Comparison of ENCODE assay signal across 10 mouse cellular contexts in genomic region chr4:149841856-149842255, GRCm38 (mm10).
DNase-seq lines count a peak whose midpoint lies in the region; ATAC-seq lines count a peak whose summit lies in the region.
"Had no signal": no experiment of that assay in that cellular context is flagged by ENCODE, and none has a peak within 500 bp of the region (broad histone marks: within the 10 kb centered on the region; RNA-seq: fewer than 3 reads in every experiment).

No protein-coding gene starts in this region.

- no peak for ATAC-seq in heart, embryonic 12.5 days (ENCODE audit: insufficient number of reproducible peaks, low FRiP score)

- H3K27me3 ChIP-seq in heart, embryonic 12.5 days (replicated peaks): no peaks in the 10 kb centered on the region
- H3K27me3 ChIP-seq: hindbrain, embryonic 15.5 days; neural tube, embryonic 13.5 days had no signal

- H3K36me3 ChIP-seq in heart, embryonic 12.5 days: no peaks in the 10 kb centered on the region
- H3K36me3 ChIP-seq: hindbrain, embryonic 15.5 days; neural tube, embryonic 13.5 days had no signal

- H3K4me3 ChIP-seq in heart, embryonic 12.5 days: no peak overlapping the region
- H3K4me3 ChIP-seq: hindbrain, embryonic 15.5 days; neural tube, embryonic 13.5 days had no signal

- H3K4me1 ChIP-seq in heart, embryonic 12.5 days (replicated peaks): peaks cover 10% of the 10 kb centered on the region
- H3K4me1 ChIP-seq: hindbrain, embryonic 15.5 days had no signal

- intact Hi-C loops in heart, postnatal 10 days (cut with DNase I): no loop called here
- intact Hi-C loops in gastrocnemius, postnatal 14 days (cut with DNase I; ENCODE audit: low total_unique reads): no loop called here

- H3K27ac ChIP-seq in heart, embryonic 12.5 days (ENCODE audit: poor library complexity, severe bottlenecking): no peak overlapping the region
- H3K27ac ChIP-seq: hindbrain, embryonic 15.5 days; neural tube, embryonic 13.5 days had no signal

- H3K9me3 ChIP-seq in heart, embryonic 12.5 days (replicated peaks): peaks cover 5% of the 10 kb centered on the region; the same call in 1 of the 2 replicates
- H3K9me3 ChIP-seq: hindbrain, embryonic 15.5 days; neural tube, embryonic 13.5 days had no signal

- WGBS in heart, embryonic 12.5 days: 67% methylated on average over 6 of the region's 6 CpGs

- H3K4me2 ChIP-seq in heart, embryonic 12.5 days: no peak overlapping the region
- H3K4me2 ChIP-seq: hindbrain, embryonic 15.5 days; neural tube, embryonic 13.5 days had no signal

- H3K9ac ChIP-seq in heart, embryonic 12.5 days: no peak overlapping the region
- H3K9ac ChIP-seq: hindbrain, embryonic 15.5 days; neural tube, embryonic 13.5 days had no signal

- DNase-seq in heart, postnatal 10 days: peak; percentile 56 to 75
- peak; percentile 44 to 80 for DNase-seq in spleen, postnatal 4 days (ENCODE audit: low spot score in 2 of 2)
- DNase-seq in spleen, adult 18-20 months: no peak
- peak; percentile 50 for DNase-seq in gastrocnemius, postnatal 14 days
- peak; percentile 63 for DNase-seq in naive thymus-derived CD4-positive, alpha-beta T cell, adult 2 months (ENCODE audit: low read depth)
- no peak for DNase-seq in ovary, postnatal 10 days (ENCODE audit: low spot score)
- DNase-seq in cerebellum, adult 11 months: no peak

Comparison
In these comparisons a context has a peak if more than half of its experiments do, and no peak if none do; other contexts are left out.
1. DNase-seq: peak in heart, postnatal 10 days (2 of 2), spleen, postnatal 4 days (2 of 2), gastrocnemius, postnatal 14 days (single experiment) and naive thymus-derived CD4-positive, alpha-beta T cell, adult 2 months (single experiment); none in spleen, adult 18-20 months (0 of 2), ovary, postnatal 10 days (single experiment) and cerebellum, adult 11 months (single experiment).